Mouse (Mus musculus) erythroid progenitor cell, adult 5-6 weeks (primary cell): ENCODE results near the gene Gm20388. TPM values are rescaled to one million over a fixed set of nuclear protein-coding genes. Genes with fewer than 3 reads are reported as not detected.

Experiments used
- ATAC-seq: replicated peaks from 2 replicates; pipeline ENCODE4 v1.8.0; 2016; ENCODE audit warnings: moderate number of reproducible peaks, mild to moderate bottlenecking, moderate TSS enrichment, inconsistent platforms; ENCODE audit not compliant: poor library complexity, low FRiP score, severe bottlenecking
- total RNA-seq, 2 experiments: library from RNA; stranded (forward) in 1 of 2; stranded (reverse) in 1 of 2; fragments of 150-400 nt in 1 of 2; fragments of 186-747, 209-891 nt in 1 of 2; gene quantifications; 2 replicates each; pipeline versions ENCODE4 v1.2.3 to v1.2.4; 2015 to 2017; ENCODE audit warnings: low replicate concordance in 2 of 2

Gm20388 gene
- total RNA-seq, 2 experiments from 2014 or later, result 4.2 TPM; not detected in 1

DNA sequence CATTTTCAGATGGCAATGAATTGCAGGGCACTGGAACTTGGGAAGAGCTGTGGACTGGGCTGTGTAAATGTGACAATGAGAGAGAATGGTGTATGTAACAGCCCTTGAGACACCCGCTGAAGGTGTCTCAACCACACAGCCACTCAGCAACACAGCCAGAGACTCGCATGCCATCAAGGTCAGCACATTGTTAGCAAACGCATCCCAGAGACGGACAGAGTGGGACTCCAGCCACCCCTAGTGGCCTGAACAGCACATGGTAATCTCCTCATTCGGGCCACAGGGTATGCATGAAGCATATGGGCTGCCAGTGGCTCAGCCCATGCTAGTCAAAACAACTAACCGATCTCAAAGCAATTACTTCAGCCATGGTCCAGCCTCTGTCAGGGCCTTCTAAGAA is 4468.6 kb downstream of the Gm20388 start:
- no peak for ATAC-seq

DNA sequence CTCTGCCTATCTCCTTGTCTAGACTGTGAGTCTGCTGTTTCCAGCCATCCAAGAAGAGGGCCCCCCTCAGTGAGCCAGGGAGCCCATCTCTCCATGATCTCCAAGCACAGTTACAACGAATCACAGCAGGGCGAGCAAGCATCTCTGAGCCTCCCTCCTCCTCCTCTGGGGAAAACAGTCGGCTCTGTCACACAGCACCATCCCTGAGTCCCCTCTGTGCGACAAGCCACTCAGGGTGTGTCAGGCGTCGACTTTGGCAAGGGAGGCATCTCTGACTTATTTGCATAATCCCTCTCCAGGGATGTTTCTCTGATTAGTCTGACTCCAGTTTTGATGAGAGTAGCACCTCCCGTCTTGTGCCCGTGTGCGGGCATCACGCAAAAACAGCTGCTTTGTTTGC is 4471.6 kb downstream of the Gm20388 start:
- no peak for ATAC-seq

DNA sequence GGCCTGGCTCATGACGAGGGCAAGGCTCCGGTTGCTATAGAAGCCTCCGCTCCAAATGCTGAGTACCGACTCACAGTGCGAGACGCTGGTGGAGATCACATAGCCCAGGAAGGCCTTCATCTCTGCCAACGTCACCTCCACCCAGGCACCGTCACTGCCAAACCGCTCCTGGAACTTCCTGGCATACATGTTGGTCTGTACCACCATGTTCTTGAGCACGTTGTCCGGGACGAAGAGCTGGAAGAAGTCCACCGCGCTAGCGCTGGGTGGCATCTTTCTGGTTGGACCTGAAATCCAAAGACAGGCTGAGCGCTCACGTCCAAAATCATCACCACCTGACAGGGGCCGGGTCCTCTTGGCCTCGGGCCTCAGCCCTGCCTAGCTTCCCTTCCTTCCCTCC is 4473.7 kb downstream of the Gm20388 start:
- ATAC-seq, result no peak

DNA sequence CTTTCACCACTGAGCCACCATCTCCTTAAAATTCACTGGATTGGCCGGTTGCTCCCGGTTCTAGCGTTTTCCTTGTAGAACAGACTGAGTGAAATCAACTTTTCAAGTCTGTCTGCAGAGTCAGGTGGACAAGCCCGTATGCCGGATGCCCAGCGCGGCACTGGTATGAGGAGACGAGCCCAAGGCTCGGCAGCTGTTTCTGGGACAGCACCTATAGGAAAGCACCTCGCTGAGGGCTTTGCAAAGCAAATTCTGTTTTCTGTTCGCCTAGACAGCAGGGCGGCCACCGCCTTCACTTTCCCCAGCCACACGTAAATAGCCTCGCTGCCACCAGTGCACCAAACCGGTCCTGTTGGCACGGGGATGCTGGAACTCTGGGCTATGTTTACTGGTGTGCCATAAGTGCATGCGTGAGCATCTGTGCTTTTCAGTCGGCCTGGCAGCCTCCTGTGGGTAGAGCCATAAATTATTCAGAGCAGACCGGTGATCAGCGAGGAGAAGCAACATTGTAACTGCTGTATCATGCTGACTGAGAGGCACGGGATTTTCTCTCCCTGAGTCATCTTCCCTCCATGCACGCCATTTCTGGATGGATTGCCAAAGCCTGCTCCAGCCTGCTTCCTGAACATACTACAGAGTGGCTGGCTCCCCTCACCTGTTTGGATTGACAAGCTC is 4475.7 kb downstream of the Gm20388 start:
- no peak for ATAC-seq

DNA sequence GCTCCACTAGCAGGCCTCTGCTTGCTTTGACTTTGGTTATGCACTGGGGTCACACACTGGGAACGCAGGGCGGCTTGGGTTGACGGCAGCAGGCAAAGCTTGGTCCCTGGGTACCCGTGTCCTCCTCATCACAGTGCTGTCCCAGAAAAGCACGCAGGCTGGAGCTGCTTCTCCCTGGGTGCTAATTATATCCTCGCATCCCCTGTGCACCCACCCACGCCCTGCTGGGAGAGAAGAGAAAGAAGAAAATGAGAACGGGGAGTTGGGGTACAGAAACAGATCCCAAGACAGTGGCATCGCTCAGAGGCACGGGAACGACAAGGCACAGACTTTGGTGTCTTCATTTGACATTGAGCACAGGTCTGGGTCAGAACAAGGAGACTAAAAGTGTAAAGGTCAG is 4478.9 kb downstream of the Gm20388 start:
- ATAC-seq, result no peak

DNA sequence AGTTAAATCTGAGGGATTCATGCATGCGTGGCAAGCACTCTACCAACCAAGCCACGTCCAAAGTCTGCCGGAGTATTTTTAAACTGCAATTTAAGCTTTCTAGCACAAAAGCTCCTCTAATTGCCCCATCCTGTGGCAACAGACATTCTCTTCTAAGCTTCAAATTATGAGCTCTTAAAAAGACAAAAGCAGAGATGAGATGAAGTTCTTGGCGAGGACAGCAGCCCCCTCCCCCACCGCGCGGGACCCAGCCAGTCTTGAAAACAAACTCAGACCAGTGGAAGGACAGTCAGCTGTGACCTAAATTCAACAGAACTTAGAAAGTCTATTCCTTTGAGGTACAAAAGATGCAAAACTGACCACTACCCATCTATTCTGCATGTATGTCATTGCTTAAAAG is 4480.6 kb downstream of the Gm20388 start:
- no peak for ATAC-seq

DNA sequence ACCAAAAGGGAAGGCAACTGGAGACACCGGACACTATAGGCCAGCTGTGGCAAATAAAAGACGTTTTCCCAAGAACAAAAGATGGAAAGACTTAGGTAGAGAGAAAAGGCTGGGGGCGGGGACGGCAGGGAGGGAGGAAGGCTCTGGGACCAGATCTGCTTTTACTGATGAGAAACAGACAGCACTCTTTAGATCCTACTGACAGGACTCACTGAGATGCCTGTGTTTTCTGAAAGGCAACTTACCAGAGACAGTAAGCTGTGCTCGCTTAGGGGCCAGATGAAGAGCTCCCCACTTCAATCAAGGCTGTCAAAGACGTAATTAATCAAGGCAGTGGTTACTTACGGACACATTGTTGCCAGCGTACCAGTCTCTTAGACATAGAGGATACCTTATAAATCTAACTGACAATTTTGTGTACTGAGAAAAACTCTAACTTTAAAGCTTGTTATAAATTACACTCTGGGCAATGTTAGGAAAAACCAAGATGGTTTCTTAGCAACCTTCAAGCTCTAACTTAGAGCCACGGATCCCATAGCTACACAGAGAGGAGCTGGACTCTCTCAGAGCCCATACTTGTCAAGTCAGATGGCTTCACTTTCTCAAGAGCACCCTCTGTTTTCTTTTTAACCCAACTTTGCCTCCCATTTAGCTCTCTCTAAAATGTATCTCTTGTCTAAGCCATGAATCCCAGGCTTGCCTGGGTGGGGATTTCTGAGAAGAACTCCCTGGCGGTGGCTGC is 4481.8 kb downstream of the Gm20388 start:
- no peak for ATAC-seq

DNA sequence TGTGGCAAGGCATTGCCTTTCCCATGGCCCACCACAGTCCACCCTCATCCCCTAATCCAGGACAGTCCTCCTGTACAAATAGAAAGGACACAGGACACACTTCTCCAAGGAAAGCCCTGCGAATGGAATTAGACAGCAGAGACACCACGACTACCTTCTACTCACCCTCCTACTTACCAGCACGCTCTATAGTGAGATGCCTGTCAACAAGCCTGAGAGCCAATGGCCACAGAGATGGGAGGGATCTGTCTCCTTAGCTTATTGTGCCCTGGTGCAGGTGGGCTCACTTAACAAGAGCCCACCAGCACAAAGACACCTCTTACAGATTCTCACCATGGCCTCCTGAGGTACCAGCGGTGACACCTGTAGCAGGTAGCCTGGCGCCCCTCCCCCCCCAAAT is 4482.4 kb downstream of the Gm20388 start:
- no peak for ATAC-seq

DNA sequence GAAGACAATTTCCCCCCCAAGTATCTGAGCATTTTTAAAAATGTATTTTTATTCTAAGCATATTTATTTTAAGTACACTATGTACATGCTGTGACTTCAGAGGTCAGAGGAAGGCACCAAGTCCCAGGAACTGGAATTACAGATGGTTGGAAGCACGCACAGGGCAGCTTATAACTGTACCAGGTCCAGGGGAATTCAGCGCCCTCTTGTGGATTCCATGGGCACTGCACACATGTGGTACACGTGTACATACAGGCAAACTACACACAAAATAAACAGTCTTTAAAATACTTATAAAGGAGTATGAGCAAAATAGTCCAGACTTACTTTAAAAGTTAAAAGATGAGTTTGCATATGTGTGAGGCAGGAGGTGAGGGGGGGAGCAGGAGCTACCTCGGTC is 4483.3 kb downstream of the Gm20388 start:
- no peak for ATAC-seq

DNA sequence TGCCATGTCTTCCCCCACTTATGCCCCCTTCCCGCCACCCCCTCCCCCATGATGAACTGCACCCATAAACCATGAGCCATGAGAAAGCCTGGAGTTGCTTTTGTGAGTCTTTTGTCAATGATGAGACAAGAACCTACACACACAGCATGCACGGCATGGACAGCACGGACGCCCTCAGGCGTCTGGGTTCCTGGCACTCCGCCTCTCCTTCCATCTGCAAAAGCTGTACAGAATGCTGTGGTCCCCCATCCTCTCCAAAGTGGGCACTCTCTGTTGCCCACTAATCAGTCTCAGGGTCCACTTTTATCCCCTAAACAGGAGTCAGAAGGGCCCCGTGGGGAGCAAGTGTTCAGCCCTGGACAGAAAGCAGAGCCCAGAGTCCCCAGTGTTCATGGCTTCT is 4484.3 kb downstream of the Gm20388 start:
- no peak for ATAC-seq

Other genes with a start within 250 kb of the Gm20388 start
- gene Wfdc1, start 244.5 kb upstream of the Gm20388 start, total RNA-seq (2015; ENCODE audit: low replicate concordance), result not detected in 2 replicates
- gene Wfdc1, start 244.5 kb upstream of the Gm20388 start, total RNA-seq (2017; ENCODE audit: low replicate concordance), result not detected in 2 replicates
- gene Atp2c2, start 210.8 kb upstream of the Gm20388 start, total RNA-seq (2015; ENCODE audit: low replicate concordance), result not detected in 2 replicates
- not detected in 2 replicates for gene Atp2c2, start 210.8 kb upstream of the Gm20388 start, total RNA-seq (2017; ENCODE audit: low replicate concordance)
- 4.2 TPM in 1 of 2 replicates, not detected in the other for gene Tldc1, start 132.4 kb upstream of the Gm20388 start, total RNA-seq (2015; ENCODE audit: low replicate concordance)
- gene Tldc1, start 132.4 kb upstream of the Gm20388 start, total RNA-seq (2017; ENCODE audit: low replicate concordance), result 0.51 TPM in 1 of 2 replicates, not detected in the other
- gene Cotl1, start 70.3 kb upstream of the Gm20388 start, total RNA-seq (2015; ENCODE audit: low replicate concordance), result 17.2 and 53.0 TPM in 2 replicates
- gene Cotl1, start 70.3 kb upstream of the Gm20388 start, total RNA-seq (2017; ENCODE audit: low replicate concordance), result 60.7 and 71.3 TPM in 2 replicates
- gene Klhl36, start 48.6 kb upstream of the Gm20388 start, total RNA-seq (2015; ENCODE audit: low replicate concordance), result 1.1 TPM in 1 of 2 replicates, not detected in the other
- gene Klhl36, start 48.6 kb upstream of the Gm20388 start, total RNA-seq (2017; ENCODE audit: low replicate concordance), result 1.8 and 2.3 TPM in 2 replicates
- gene Usp10, start 481 bp upstream of the Gm20388 start, total RNA-seq (2015; ENCODE audit: low replicate concordance), result 47.8 and 119 TPM in 2 replicates
- gene Usp10, start 481 bp upstream of the Gm20388 start, total RNA-seq (2017; ENCODE audit: low replicate concordance), result 77.7 and 112 TPM in 2 replicates
- gene Crispld2, start 81.6 kb downstream of the Gm20388 start, total RNA-seq (2015; ENCODE audit: low replicate concordance), result 2.2 and 4.6 TPM in 2 replicates
- gene Crispld2, start 81.6 kb downstream of the Gm20388 start, total RNA-seq (2017; ENCODE audit: low replicate concordance), result 1.9 and 2.1 TPM in 2 replicates
- gene Zdhhc7, start 190.6 kb downstream of the Gm20388 start, total RNA-seq (2015; ENCODE audit: low replicate concordance), result 6.8 and 8.0 TPM in 2 replicates
- gene Zdhhc7, start 190.6 kb downstream of the Gm20388 start, total RNA-seq (2017; ENCODE audit: low replicate concordance), result 9.2 and 9.6 TPM in 2 replicates
- 4.7 and 5.0 TPM in 2 replicates for gene 6430548M08Rik, start 203.3 kb downstream of the Gm20388 start, total RNA-seq (2015; ENCODE audit: low replicate concordance)
- gene 6430548M08Rik, start 203.3 kb downstream of the Gm20388 start, total RNA-seq (2017; ENCODE audit: low replicate concordance), result 1.9 and 7.3 TPM in 2 replicates